Mouse (Mus musculus): ENCODE measurements at regions not wholly inside any gene's neighbourhood (a gene's known extent, or its start where the extent isn't known, plus 50 kb on each side); places are given as distances from the start of the nearest gene placed in this dataset.

- no peak for TF ChIP-seq CTCF (IDR thresholded peaks at IDR 0.05; ENCODE audit: low read depth, low read length)
- TF ChIP-seq POLR2A (IDR thresholded peaks at IDR 0.05; ENCODE audit: extremely low read depth, insufficient read depth, low read length), result no peak
Observed at GRCm38 (mm10) chr1:150033729-150034128, 66.1 kb upstream of the Ptgs2 start.
